Mouse (Mus musculus): ENCODE measurements at regions not wholly inside any gene's neighbourhood (a gene's known extent, or its start where the extent isn't known, plus 50 kb on each side); places are given as distances from the start of the nearest gene placed in this dataset.

GRCm38 (mm10) chr15:64434502-64434901, 374.2 kb upstream of the Fam49b start:
- DNase-seq = no peak

- DNase-seq = no peak
Measured at GRCm38 (mm10) chr15:64434908-64435307, 374.6 kb upstream of the Fam49b start.

GRCm38 (mm10) chr15:64445076-64445475, 372.4 kb upstream of the Gm21798 start:
- DNase-seq = no peak

- DNase-seq = no peak
Measured at GRCm38 (mm10) chr15:64446411-64447072, 371.0 kb upstream of the Gm21798 start.

GRCm38 (mm10) chr15:64447239-64447952, 370.1 kb upstream of the Gm21798 start:
- no peak for DNase-seq

- DNase-seq = no peak
Measured at GRCm38 (mm10) chr15:64448581-64449140, 368.8 kb upstream of the Gm21798 start.

- no peak for DNase-seq
Measured at GRCm38 (mm10) chr15:64470743-64471142, 346.8 kb upstream of the Gm21798 start.

GRCm38 (mm10) chr15:64471597-64471996, 345.9 kb upstream of the Gm21798 start:
- no peak for DNase-seq

- no peak for DNase-seq
Measured at GRCm38 (mm10) chr15:64474236-64474635, 343.3 kb upstream of the Gm21798 start.

- no peak for DNase-seq
Measured at GRCm38 (mm10) chr15:64477131-64477530, 340.4 kb upstream of the Gm21798 start.

GRCm38 (mm10) chr15:64480625-64481024, 336.9 kb upstream of the Gm21798 start:
- DNase-seq = no peak

GRCm38 (mm10) chr15:64481226-64481625, 336.3 kb upstream of the Gm21798 start:
- no peak for DNase-seq

GRCm38 (mm10) chr15:64482960-64483359, 334.5 kb upstream of the Gm21798 start:
- no peak for DNase-seq

- no peak for DNase-seq
Measured at GRCm38 (mm10) chr15:64487801-64488200, 329.7 kb upstream of the Gm21798 start.

- no peak for DNase-seq
Measured at GRCm38 (mm10) chr15:64500783-64501182, 316.7 kb upstream of the Gm21798 start.

GRCm38 (mm10) chr15:64501479-64501878, 316.0 kb upstream of the Gm21798 start:
- no peak for DNase-seq

- no peak for DNase-seq
Measured at GRCm38 (mm10) chr15:64504751-64505150, 312.7 kb upstream of the Gm21798 start.

- no peak for DNase-seq
Measured at GRCm38 (mm10) chr15:64510649-64511048, 306.8 kb upstream of the Gm21798 start.

- no peak for DNase-seq
Measured at GRCm38 (mm10) chr15:64511176-64511575, 306.3 kb upstream of the Gm21798 start.

- DNase-seq = no peak
Measured at GRCm38 (mm10) chr15:64512615-64513014, 304.9 kb upstream of the Gm21798 start.

- DNase-seq = no peak
Measured at GRCm38 (mm10) chr15:64513501-64514097, 303.9 kb upstream of the Gm21798 start.

- no peak for DNase-seq
Measured at GRCm38 (mm10) chr15:64515179-64515578, 302.3 kb upstream of the Gm21798 start.

GRCm38 (mm10) chr15:64519207-64519628, 298.3 kb upstream of the Gm21798 start:
- no peak for DNase-seq

- no peak for DNase-seq
Measured at GRCm38 (mm10) chr15:64520568-64520967, 296.9 kb upstream of the Gm21798 start.
